Mouse (Mus musculus) frontal cortex, postnatal 10 days (tissue): ENCODE measurements around the gene Sorl1.
A peak's percentile ranks its signal among the peaks of the same experiment; 100 is the strongest.

ENCODE experiments used
- DNase-seq, 2 experiments: peaks; one replicate each; pipeline ENCODE4 v3.0.0; 2022; ENCODE audit warnings: low spot score in 2 of 2, mixed read lengths in 1 of 2

Sorl1 gene

GRCm38 (mm10) chr9:41958282-41958681, 165.8 kb downstream of the Sorl1 start:
- DNase-seq, result no peak

- DNase-seq, result peak; percentile 50 to 70
Observed at GRCm38 (mm10) chr9:41953486-41953885, 170.6 kb downstream of the Sorl1 start.

- no peak for DNase-seq
Observed at GRCm38 (mm10) chr9:41952650-41953204, 171.4 kb downstream of the Sorl1 start.

GRCm38 (mm10) chr9:41951472-41952129, 172.5 kb downstream of the Sorl1 start:
- no peak for DNase-seq

GRCm38 (mm10) chr9:41950991-41951451, 173.1 kb downstream of the Sorl1 start:
- peak; percentile 82 to 89 for DNase-seq

- peak; percentile 75 to 87 for DNase-seq
Observed at GRCm38 (mm10) chr9:41950109-41950990, 173.7 kb downstream of the Sorl1 start.

- DNase-seq, result no peak
Observed at GRCm38 (mm10) chr9:41949476-41949875, 174.6 kb downstream of the Sorl1 start.

- no peak for DNase-seq
Observed at GRCm38 (mm10) chr9:41944964-41945363, 179.1 kb downstream of the Sorl1 start.

GRCm38 (mm10) chr9:41942970-41943635, 181.0 kb downstream of the Sorl1 start:
- no peak for DNase-seq

- DNase-seq, result no peak
Observed at GRCm38 (mm10) chr9:41940311-41940853, 183.7 kb downstream of the Sorl1 start.

- DNase-seq, result no peak
Observed at GRCm38 (mm10) chr9:41938449-41938848, 185.6 kb downstream of the Sorl1 start.

- no peak for DNase-seq
Observed at GRCm38 (mm10) chr9:41937967-41938348, 186.1 kb downstream of the Sorl1 start.

- no peak for DNase-seq
Observed at GRCm38 (mm10) chr9:41937341-41937966, 186.6 kb downstream of the Sorl1 start.

- DNase-seq, result peak in 1 of 2 experiments; percentile 46
Observed at GRCm38 (mm10) chr9:41936598-41936997, 187.5 kb downstream of the Sorl1 start.

- DNase-seq, result no peak
Observed at GRCm38 (mm10) chr9:41935979-41936378, 188.1 kb downstream of the Sorl1 start.

- DNase-seq, result peak; percentile 54 to 57
Observed at GRCm38 (mm10) chr9:41935373-41935971, 188.6 kb downstream of the Sorl1 start.

GRCm38 (mm10) chr9:41934848-41935372, 189.2 kb downstream of the Sorl1 start:
- no peak for DNase-seq

GRCm38 (mm10) chr9:41929986-41930385, 194.1 kb downstream of the Sorl1 start:
- no peak for DNase-seq

GRCm38 (mm10) chr9:41925721-41926120, 198.4 kb downstream of the Sorl1 start:
- DNase-seq, result no peak

- no peak for DNase-seq
Observed at GRCm38 (mm10) chr9:41924140-41924539, 200.0 kb downstream of the Sorl1 start.
